Mouse (Mus musculus): ENCODE measurements around the gene Slc35b2.

The Slc35b2 gene

GRCm38 (mm10) chr17:45545278-45545961 lies 18.3 kb upstream of the Slc35b2 start:
- no peak for DNase-seq (ENCODE audit: low read depth, low spot score)

GRCm38 (mm10) chr17:45546941-45547340 lies 16.7 kb upstream of the Slc35b2 start:
- no peak for DNase-seq (ENCODE audit: low read depth, low spot score)

- DNase-seq (ENCODE audit: low read depth, low spot score) = no peak
These were observed 16.0 kb upstream of the Slc35b2 start for GRCm38 (mm10) chr17:45547461-45548190.

- DNase-seq (ENCODE audit: low read depth, low spot score) = no peak
These were observed 14.8 kb upstream of the Slc35b2 start for GRCm38 (mm10) chr17:45548541-45549512.

GRCm38 (mm10) chr17:45549617-45550181 lies 14.0 kb upstream of the Slc35b2 start, which contains the start of gene Tmem151b:
TSS of gene Tmem151b (minus strand) at chr17:45549677.
- no peak for DNase-seq (ENCODE audit: low read depth, low spot score)

GRCm38 (mm10) chr17:45550253-45550652 lies 13.4 kb upstream of the Slc35b2 start:
- no peak for DNase-seq (ENCODE audit: low read depth, low spot score)

- no peak for DNase-seq (ENCODE audit: low read depth, low spot score)
These were observed 12.4 kb upstream of the Slc35b2 start for GRCm38 (mm10) chr17:45551249-45551796.

- no peak for DNase-seq (ENCODE audit: low read depth, low spot score)
These were observed 11.7 kb upstream of the Slc35b2 start for GRCm38 (mm10) chr17:45551816-45552451.

GRCm38 (mm10) chr17:45553065-45553464 lies 10.6 kb upstream of the Slc35b2 start:
- DNase-seq (ENCODE audit: low read depth, low spot score) = no peak

- DNase-seq (ENCODE audit: low read depth, low spot score) = no peak
These were observed 9.3 kb upstream of the Slc35b2 start for GRCm38 (mm10) chr17:45554420-45554819.

- no peak for DNase-seq (ENCODE audit: low read depth, low spot score)
These were observed 8.1 kb upstream of the Slc35b2 start, which contains the start of gene Nfkbie for GRCm38 (mm10) chr17:45555452-45556106. TSS of gene Nfkbie (plus strand) at chr17:45555703.

GRCm38 (mm10) chr17:45556107-45556489 lies 7.6 kb upstream of the Slc35b2 start:
- no peak for DNase-seq (ENCODE audit: low read depth, low spot score)

- DNase-seq (ENCODE audit: low read depth, low spot score) = no peak
These were observed 7.0 kb upstream of the Slc35b2 start for GRCm38 (mm10) chr17:45556514-45557245.

GRCm38 (mm10) chr17:45557246-45557824 lies 6.3 kb upstream of the Slc35b2 start:
- no peak for DNase-seq (ENCODE audit: low read depth, low spot score)

GRCm38 (mm10) chr17:45557998-45558862 lies 5.4 kb upstream of the Slc35b2 start:
- DNase-seq (ENCODE audit: low read depth, low spot score) = no peak

- no peak for DNase-seq (ENCODE audit: low read depth, low spot score)
These were observed 3.7 kb upstream of the Slc35b2 start for GRCm38 (mm10) chr17:45559732-45560525.

- no peak for DNase-seq (ENCODE audit: low read depth, low spot score)
These were observed 458 bp upstream of the Slc35b2 start for GRCm38 (mm10) chr17:45563216-45563615.
